Mouse (Mus musculus) cerebellum, adult 2 months (tissue): ENCODE measurements at regions not wholly inside any gene's neighbourhood (a gene's known extent, or its start where the extent isn't known, plus 50 kb on each side); places are given as distances from the start of the nearest gene placed in this dataset.

Source experiments
- DNase-seq, 2 experiments: peaks; one replicate each; pipeline ENCODE4 v3.0.0; 2021
- H3K27ac ChIP-seq: fragments of 200-500 bp; 2 replicates; pipeline ENCODE4 v1.5.1; 2012; ENCODE audit warnings: low read length, control low read depth, inconsistent platforms; ENCODE audit not compliant: insufficient read depth
- H3K27me3 ChIP-seq: fragments of 200-500 bp; 2 replicates; pipeline ENCODE4 v1.6.1; 2012; ENCODE audit warnings: inconsistent platforms, mild to moderate bottlenecking, low read length, moderate library complexity; ENCODE audit not compliant: control insufficient read depth, insufficient read depth
- H3K4me1 ChIP-seq: fragments of 200-500 bp; 2 replicates; pipeline ENCODE4 v1.6.1; 2011; ENCODE audit warnings: low read length; ENCODE audit not compliant: control insufficient read depth, insufficient read depth
- H3K4me3 ChIP-seq: fragments of 200-500 bp; replicated peaks from 2 replicates; pipeline ENCODE3; 2011; ENCODE audit warnings: mild to moderate bottlenecking, low read depth, low read length, control low read depth; ENCODE audit not compliant: insufficient read depth
- CTCF ChIP-seq: fragments of 200-500 bp; IDR thresholded peaks from 2 replicates; pipeline ENCODE4 v1.5.1; 2011; ENCODE audit warnings: low read depth, mild to moderate bottlenecking, control low read depth, low read length, moderate library complexity, borderline replicate concordance; ENCODE audit not compliant: insufficient read depth
- POLR2A ChIP-seq: fragments of 200-500 bp; IDR thresholded peaks from 2 replicates; pipeline ENCODE4 v1.6.1; 2011; ENCODE audit warnings: low read length, control low read depth, borderline replicate concordance; ENCODE audit not compliant: insufficient read depth
- WGBS: fragments of 180-500 bp; shearing (Covaris S2); methylation state at CpG from one replicate; pipeline ENCODE4 v1.1.7; 2018; 5-methylcytosine and 5-hydroxymethylcytosine counted together

GRCm38 (mm10) chr5:133449926-133450325 lies 649.6 kb upstream of the Castor2 start:
- TF ChIP-seq CTCF (no peak), POLR2A (no peak)
- H3K27ac ChIP-seq, result no peak overlapping the region

GRCm38 (mm10) chr5:133400826-133401225 lies 698.7 kb upstream of the Castor2 start:
- DNase-seq, result peak; percentile 16 to 67
- Histone ChIP-seq H3K4me3 (no peak overlapping the region), H3K27ac (no peak overlapping the region), H3K27me3 (no peaks in the 10 kb centered on the region), H3K4me1 (no peaks in the 10 kb centered on the region; the same call in 1 of the 2 replicates)
- TF ChIP-seq POLR2A, result no peak
- WGBS, result 4% methylated on average over 1 of the region's 1 CpGs

More at GRCm38 (mm10) chr5:133449926-133450325, 649.6 kb upstream of the Castor2 start:
- Histone ChIP-seq H3K4me1 (no peaks in the 10 kb centered on the region), H3K27me3 (no peaks in the 10 kb centered on the region), H3K4me3 (no peak overlapping the region)
- no peak for DNase-seq
- WGBS, result 53% methylated on average over 3 of the region's 3 CpGs

DNA sequence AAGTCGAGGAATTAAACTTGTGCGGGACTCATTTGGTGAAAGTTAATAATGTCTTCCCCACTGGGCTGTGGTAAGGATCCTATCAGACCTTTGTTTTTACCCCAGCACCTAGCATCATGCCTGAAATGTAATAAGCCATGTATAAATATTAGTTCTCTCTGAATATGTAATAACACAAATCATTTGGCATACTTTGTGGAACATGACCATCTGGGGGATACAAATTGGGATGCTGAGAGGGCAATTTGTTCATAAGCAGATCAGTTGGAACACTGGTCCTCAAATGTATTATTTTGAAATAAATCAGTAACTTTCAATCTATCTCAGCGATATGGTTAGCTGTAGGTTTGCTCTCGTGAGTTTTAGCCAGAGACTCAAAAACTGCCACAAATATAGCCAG lies 709.6 kb upstream of the Castor2 start:
- no peak for DNase-seq
- Histone ChIP-seq H3K4me3 (no peak overlapping the region), H3K27me3 (no peaks in the 10 kb centered on the region; the same call in 1 of the 2 replicates), H3K27ac (no peak overlapping the region), H3K4me1 (no peaks in the 10 kb centered on the region)
- no peak for TF ChIP-seq POLR2A
- TF ChIP-seq CTCF, result no peak
- WGBS, result 84% methylated on average over 4 of the region's 4 CpGs

DNA sequence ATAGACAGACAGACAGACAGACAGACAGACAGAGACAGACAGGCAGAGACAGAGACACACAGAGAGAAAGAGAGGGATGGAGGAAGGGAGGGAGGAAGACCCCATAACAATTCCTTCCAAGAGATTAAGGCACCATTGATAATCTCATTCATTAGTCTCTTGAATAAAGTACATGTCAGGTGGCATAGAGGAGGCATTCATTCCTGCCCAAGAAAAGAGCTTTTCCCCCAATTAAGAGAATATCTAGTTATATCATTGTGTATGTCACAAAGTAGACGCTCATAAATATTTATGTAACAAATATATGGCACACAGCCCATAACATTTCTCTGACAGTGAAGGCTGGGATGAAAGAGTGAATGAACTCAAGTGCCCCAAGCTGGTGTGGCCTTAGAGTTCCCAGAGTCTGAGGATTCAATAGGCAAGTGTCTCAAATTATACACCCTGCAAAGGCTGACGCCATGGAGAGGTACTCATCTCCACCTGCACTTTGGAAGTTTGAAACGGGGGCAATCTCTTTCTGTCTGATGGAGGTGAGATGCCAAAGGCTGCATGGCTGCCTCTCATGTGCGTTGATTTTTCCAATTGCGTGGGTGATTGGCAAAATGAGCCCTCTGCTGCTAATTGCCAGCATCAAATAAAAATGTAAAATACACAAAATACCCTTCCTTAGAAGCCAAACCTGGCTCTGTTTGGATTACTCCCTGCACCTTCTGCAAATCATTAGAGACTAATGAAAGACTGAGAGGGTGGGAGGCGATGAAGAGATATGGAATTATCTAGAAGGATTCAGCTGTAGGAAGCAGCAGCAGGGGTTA lies 710.3 kb upstream of the Castor2 start:
- no peaks in the 10 kb centered on the region for H3K4me1 ChIP-seq
- no peak for DNase-seq
- H3K4me3 ChIP-seq, result no peak overlapping the region
- no peak overlapping the region for H3K27ac ChIP-seq
- TF ChIP-seq POLR2A (no peak), CTCF (no peak)
- H3K27me3 ChIP-seq, result no peaks in the 10 kb centered on the region; the same call in 1 of the 2 replicates
- 44% methylated on average over 6 of the region's 6 CpGs for WGBS

GRCm38 (mm10) chr5:133385374-133386349 lies 713.8 kb upstream of the Castor2 start:
- no peaks in the 10 kb centered on the region; the same call in 1 of the 2 replicates for H3K27me3 ChIP-seq
- TF ChIP-seq POLR2A, result no peak
- TF ChIP-seq CTCF, result no peak
- DNase-seq, result peak in 1 of 2 experiments; percentile 7
- no peaks in the 10 kb centered on the region for H3K4me1 ChIP-seq
- no peak overlapping the region for H3K4me3 ChIP-seq
- H3K27ac ChIP-seq, result no peak overlapping the region
- 45% methylated on average over 10 of the region's 10 CpGs for WGBS

- 48% methylated on average over 3 of the region's 3 CpGs for WGBS
- no peak overlapping the region for H3K4me3 ChIP-seq
- no peaks in the 10 kb centered on the region for H3K4me1 ChIP-seq
- no peak overlapping the region for H3K27ac ChIP-seq
- DNase-seq, result no peak
- no peaks in the 10 kb centered on the region for H3K27me3 ChIP-seq
- no peak for TF ChIP-seq POLR2A
- no peak for TF ChIP-seq CTCF
Measured at GRCm38 (mm10) chr5:133365771-133366170, 733.7 kb upstream of the Castor2 start.

- H3K27ac ChIP-seq, result no peak overlapping the region
- 97% methylated on average over 3 of the region's 3 CpGs for WGBS
- no peak for TF ChIP-seq POLR2A
- TF ChIP-seq CTCF, result no peak
- H3K4me1 ChIP-seq, result no peaks in the 10 kb centered on the region
- no peak for DNase-seq
- no peak overlapping the region for H3K4me3 ChIP-seq
- H3K27me3 ChIP-seq, result no peaks in the 10 kb centered on the region; the same call in 1 of the 2 replicates
Measured at GRCm38 (mm10) chr5:133347516-133347915, 752.0 kb upstream of the Castor2 start.

- H3K4me3 ChIP-seq, result no peak overlapping the region
- 89% methylated on average over 3 of the region's 3 CpGs for WGBS
- no peak for TF ChIP-seq CTCF
- TF ChIP-seq POLR2A, result no peak
Measured at GRCm38 (mm10) chr5:133341973-133342372, 757.5 kb upstream of the Castor2 start.

More at GRCm38 (mm10) chr5:133341973-133342372, 757.5 kb upstream of the Castor2 start:
- no peaks in the 10 kb centered on the region for H3K4me1 ChIP-seq
- no peaks in the 10 kb centered on the region for H3K27me3 ChIP-seq
- no peak overlapping the region for H3K27ac ChIP-seq
- no peak for DNase-seq
